Mouse (Mus musculus) urinary bladder, adult 2 months (tissue): Measurements from ENCODE around the gene Acot12. TPM values are rescaled to one million over a fixed set of nuclear protein-coding genes. Genes with fewer than 3 reads are reported as not detected.
"Not testable (repeated sequence)": the region's sequence is repeated elsewhere in the genome, so short reads cannot be mapped to it uniquely, and the experiment has no call there.

Experiments
- DNase-seq: peaks from one replicate; pipeline ENCODE4 v3.0.0; 2022; ENCODE audit warnings: low spot score
- polyA plus RNA-seq: library from polyadenylated mRNA; depleted of rRNA; stranded (reverse); fragments of >200 nt; gene quantifications from 2 replicates; pipeline ENCODE4 v1.2.3, GENCODE M21; 2012

Acot12 gene
- polyA plus RNA-seq, 1 experiment = not detected

GRCm38 (mm10) chr13:91760302-91761050, 19.2 kb downstream of the Acot12 start:
- no peak for DNase-seq

- no peak for DNase-seq
Observed at GRCm38 (mm10) chr13:91761654-91762445, 20.5 kb downstream of the Acot12 start.

- DNase-seq = not testable (repeated sequence)
Observed at GRCm38 (mm10) chr13:91763654-91764053, 22.3 kb downstream of the Acot12 start.

- DNase-seq = no peak
Observed at GRCm38 (mm10) chr13:91765627-91766026, 24.3 kb downstream of the Acot12 start.

GRCm38 (mm10) chr13:91768683-91769651, 27.7 kb downstream of the Acot12 start:
- DNase-seq = no peak

- DNase-seq = no peak
Observed at GRCm38 (mm10) chr13:91778092-91778491, 36.8 kb downstream of the Acot12 start.

GRCm38 (mm10) chr13:91779892-91780291, 38.6 kb downstream of the Acot12 start:
- DNase-seq = no peak

- DNase-seq = no peak
Observed at GRCm38 (mm10) chr13:91792035-91792434, 50.7 kb downstream of the Acot12 start.

GRCm38 (mm10) chr13:91794926-91795436, 53.7 kb downstream of the Acot12 start:
- no peak for DNase-seq

- DNase-seq = no peak
Observed at GRCm38 (mm10) chr13:91795593-91795992, 54.3 kb downstream of the Acot12 start.

GRCm38 (mm10) chr13:91796003-91796402, 54.7 kb downstream of the Acot12 start:
- no peak for DNase-seq

- no peak for DNase-seq
Observed at GRCm38 (mm10) chr13:91796916-91797315, 55.6 kb downstream of the Acot12 start.

GRCm38 (mm10) chr13:91797442-91797841, 56.1 kb downstream of the Acot12 start:
- DNase-seq = no peak

GRCm38 (mm10) chr13:91801726-91802125, 60.4 kb downstream of the Acot12 start:
- DNase-seq = no peak

GRCm38 (mm10) chr13:91807155-91807839, 66.0 kb downstream of the Acot12 start, which contains the start of gene Zcchc9:
TSS of gene Zcchc9 (minus strand) at chr13:91807705.
- peak; percentile 82 for DNase-seq

GRCm38 (mm10) chr13:91807874-91808575, 66.7 kb downstream of the Acot12 start:
- DNase-seq = no peak

GRCm38 (mm10) chr13:91809476-91809875, 68.2 kb downstream of the Acot12 start:
- DNase-seq = no peak

GRCm38 (mm10) chr13:91814670-91815069, 73.4 kb downstream of the Acot12 start:
- DNase-seq = no peak

GRCm38 (mm10) chr13:91823735-91824134, 82.4 kb downstream of the Acot12 start:
- DNase-seq = no peak

GRCm38 (mm10) chr13:91824845-91825550, 83.7 kb downstream of the Acot12 start:
- no peak for DNase-seq
